In genomic region chr11:119664678-119665307, GRCm38 (mm10) we compare ENCODE assay signal across 21 mouse cellular contexts.
DNase-seq lines count a peak whose midpoint lies in the region; ATAC-seq and TF ChIP-seq lines count a peak whose summit lies in the region.
"Had no signal": no experiment of that assay in that cellular context is flagged by ENCODE, and none has a peak within 500 bp of the region (broad histone marks: within the 10 kb centered on the region; RNA-seq: fewer than 3 reads in every experiment).

No protein-coding gene starts in this region.

- peaks cover 23% of the 10 kb centered on the region for H3K4me1 ChIP-seq in forebrain, embryonic 12.5 days
- peaks cover 13% of the 10 kb centered on the region for H3K4me1 ChIP-seq in forebrain, embryonic 15.5 days
- peaks cover 21% of the 10 kb centered on the region for H3K4me1 ChIP-seq in heart, postnatal 0 days (ENCODE audit: control insufficient read depth, insufficient read depth)
- peaks cover 10% of the 10 kb centered on the region; the same call in 1 of the 2 replicates for H3K4me1 ChIP-seq in heart, adult 2 months (ENCODE audit: control insufficient read depth, insufficient read depth, low read length)

- 71% methylated on average over 10 of the region's 10 CpGs for WGBS in forebrain, embryonic 12.5 days
- 52% methylated on average over 10 of the region's 10 CpGs for WGBS in forebrain, embryonic 15.5 days
- 88% methylated on average over 10 of the region's 10 CpGs for WGBS in heart, postnatal 0 days
- 93% methylated on average over 10 of the region's 10 CpGs for WGBS in heart, adult 2 months

- no peak for TF ChIP-seq CTCF in heart, postnatal 0 days (IDR thresholded peaks at IDR 0.05; ENCODE audit: low read depth)
- TF ChIP-seq CTCF in heart, adult 2 months (IDR thresholded peaks at IDR 0.05), result no peak

- no peak overlapping the region for H3K4me3 ChIP-seq in forebrain, embryonic 12.5 days (replicated peaks)
- H3K4me3 ChIP-seq in forebrain, embryonic 15.5 days, result no peak overlapping the region
- H3K4me3 ChIP-seq in heart, postnatal 0 days (ENCODE audit: low read depth, low read length), result no peak overlapping the region
- no peak overlapping the region for H3K4me3 ChIP-seq in heart, adult 2 months
- H3K4me3 ChIP-seq: embryonic facial prominence, embryonic 13.5 days; heart, embryonic 12.5 days had no signal

- DNase-seq in heart, postnatal 0 days (ENCODE audit: low spot score), result no peak
- no peak for DNase-seq in heart, adult 2 months
- DNase-seq in retina, postnatal 1 day, result peak; percentile 37
- no peak for DNase-seq in retina, embryonic 14.5 days (ENCODE audit: low spot score)
- DNase-seq: B cell, adult 2 months; cerebellum, adult 11 months; cerebellum, adult 8-10 months; cerebellum, postnatal 14 days; forebrain, postnatal 0 days; gastrocnemius, postnatal 10 days; kidney, adult 2 months had no signal

- 0 out of 2 replicates have a peak, but pooled peaks cover 1% of the 10 kb centered on the region for H3K79me2 ChIP-seq in heart, adult 2 months (replicated peaks; ENCODE audit: control insufficient read depth, insufficient read depth, low read length)

- TF ChIP-seq POLR2A in heart, adult 2 months (IDR thresholded peaks at IDR 0.05; ENCODE audit: insufficient read depth, low read depth, low read length), result no peak

- no peak overlapping the region for H3K27ac ChIP-seq in forebrain, embryonic 12.5 days
- H3K27ac ChIP-seq in forebrain, embryonic 15.5 days (replicated peaks), result no peak overlapping the region
- H3K27ac ChIP-seq in heart, postnatal 0 days (ENCODE audit: low read depth), result peak overlapping the region; percentile 18; the same call in 1 of the 2 replicates
- no peak overlapping the region for H3K27ac ChIP-seq in heart, adult 2 months
- H3K27ac ChIP-seq: embryonic facial prominence, embryonic 13.5 days had no signal

- no peaks in the 10 kb centered on the region for H3K27me3 ChIP-seq in forebrain, embryonic 12.5 days
- H3K27me3 ChIP-seq in forebrain, embryonic 15.5 days, result no peaks in the 10 kb centered on the region
- H3K27me3 ChIP-seq in heart, postnatal 0 days (ENCODE audit: control insufficient read depth, insufficient read depth, low read length), result no peaks in the 10 kb centered on the region
- no peaks in the 10 kb centered on the region for H3K27me3 ChIP-seq in heart, adult 2 months (ENCODE audit: control insufficient read depth, insufficient read depth, low read length)
- H3K27me3 ChIP-seq: embryonic facial prominence, embryonic 13.5 days; heart, embryonic 12.5 days; Patski had no signal

- 0 out of 2 replicates have a peak, but pooled peaks have one; percentile 39 for ATAC-seq in forebrain, embryonic 12.5 days (ENCODE audit: low FRiP score)
- no peak for ATAC-seq in forebrain, embryonic 15.5 days (replicated peaks)
- ATAC-seq in heart, postnatal 0 days (ENCODE audit: insufficient read depth, low read depth), result no peak
- no peak for ATAC-seq in erythroid progenitor cell, adult 5-6 weeks (replicated peaks; ENCODE audit: low FRiP score, poor library complexity, severe bottlenecking)
- ATAC-seq: activated CD4-positive, CD25-positive, alpha-beta regulatory T cell, adult 4 months; CD4-positive, CD25-positive, alpha-beta regulatory T cell, adult 4 months; forebrain, postnatal 0 days; intestine, embryonic 16.5 days had no signal

- intact Hi-C loops in heart, adult 2 months (cut with DNase I), result no loop called here

- H3K36me3 ChIP-seq in forebrain, embryonic 12.5 days (replicated peaks), result no peaks in the 10 kb centered on the region
- H3K36me3 ChIP-seq in forebrain, embryonic 15.5 days, result no peaks in the 10 kb centered on the region
- no peaks in the 10 kb centered on the region for H3K36me3 ChIP-seq in heart, postnatal 0 days (replicated peaks; ENCODE audit: control insufficient read depth, insufficient read depth, low read length)
- H3K36me3 ChIP-seq in heart, adult 2 months (ENCODE audit: control insufficient read depth, insufficient read depth, low read length), result no peaks in the 10 kb centered on the region
- H3K36me3 ChIP-seq: embryonic facial prominence, embryonic 13.5 days; heart, embryonic 12.5 days had no signal

- no peak overlapping the region for H3K4me2 ChIP-seq in forebrain, embryonic 12.5 days
- no peak overlapping the region for H3K4me2 ChIP-seq in forebrain, embryonic 15.5 days (replicated peaks)
- no peak overlapping the region for H3K4me2 ChIP-seq in heart, postnatal 0 days (ENCODE audit: low read depth, low read length)
- H3K4me2 ChIP-seq: embryonic facial prominence, embryonic 13.5 days; heart, embryonic 12.5 days had no signal

- no peaks in the 10 kb centered on the region for H3K9me3 ChIP-seq in forebrain, embryonic 12.5 days
- H3K9me3 ChIP-seq in forebrain, embryonic 15.5 days, result no peaks in the 10 kb centered on the region
- H3K9me3 ChIP-seq in heart, postnatal 0 days (replicated peaks; ENCODE audit: control insufficient read depth, low read length), result no peaks in the 10 kb centered on the region
- H3K9me3 ChIP-seq: embryonic facial prominence, embryonic 13.5 days; G1E had no signal

- TF ChIP-seq EP300 in heart, postnatal 0 days (IDR thresholded peaks at IDR 0.05; ENCODE audit: low read depth), result no peak
- no peak for TF ChIP-seq EP300 in heart, adult 2 months (IDR thresholded peaks at IDR 0.05; ENCODE audit: insufficient read depth, low read depth, low read length)

- no peak overlapping the region for H3K9ac ChIP-seq in forebrain, embryonic 12.5 days
- H3K9ac ChIP-seq in forebrain, embryonic 15.5 days (replicated peaks), result no peak overlapping the region
- H3K9ac ChIP-seq in heart, postnatal 0 days (replicated peaks; ENCODE audit: low read depth, low read length), result no peak overlapping the region
- no peak overlapping the region for H3K9ac ChIP-seq in heart, adult 2 months (ENCODE audit: low read depth, low read length)
- H3K9ac ChIP-seq: forebrain, postnatal 0 days; heart, embryonic 12.5 days had no signal
